Mouse (Mus musculus) liver, embryonic 14.5 days (tissue): ENCODE results near the gene Psmb3.

Source experiments
- CTCF ChIP-seq: IDR thresholded peaks from 2 replicates; pipeline ENCODE4 v1.5.1; 2016; ENCODE audit warnings: antibody characterized with exemption, low read depth, control low read depth
- EP300 ChIP-seq: IDR thresholded peaks from 2 replicates; pipeline ENCODE4 v1.6.1; 2016; ENCODE audit warnings: antibody characterized with exemption, low read depth

DNA sequence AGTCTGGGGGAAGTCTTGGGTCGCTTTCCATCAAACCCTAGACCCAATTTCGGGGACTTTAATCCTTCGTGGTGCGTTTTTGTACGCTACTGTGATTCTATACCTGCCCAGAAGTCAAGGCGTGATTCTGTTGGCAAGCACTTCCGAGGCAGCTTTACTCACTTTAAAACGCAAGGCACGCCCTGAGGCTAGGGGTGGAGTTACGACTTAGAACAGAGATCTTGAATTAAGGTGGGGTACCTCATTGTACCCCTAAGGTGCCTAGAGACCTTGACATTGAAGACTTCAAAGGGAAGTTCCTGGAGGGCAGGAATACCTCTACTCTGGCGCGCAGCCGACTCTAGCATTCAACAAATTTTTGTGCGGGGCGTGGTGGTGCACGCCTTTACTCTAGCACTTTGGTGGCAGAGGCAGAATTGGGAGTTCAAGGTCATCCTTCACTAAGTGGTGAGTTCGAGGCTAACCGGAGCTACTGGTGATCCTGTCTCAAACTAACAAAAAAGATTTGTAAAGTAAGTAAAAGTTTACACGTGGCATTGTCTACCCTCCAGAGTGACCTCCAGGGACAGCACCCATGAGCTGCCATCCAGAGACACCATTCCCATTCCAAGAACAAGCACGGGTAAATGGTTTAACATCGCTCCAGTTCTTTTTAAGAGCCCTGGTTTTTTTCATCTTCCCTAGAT lies 40.8 kb upstream of the Psmb3 start:
- TF ChIP-seq CTCF (no peak), EP300 (no peak)
